Mouse (Mus musculus) granulocyte monocyte progenitor cell, adult 5-6 weeks (primary cell): ENCODE results near the gene Gm3880. TPM values are rescaled to one million over a fixed set of nuclear protein-coding genes. Genes with fewer than 3 reads are reported as not detected.
A peak's percentile ranks its signal among the peaks of the same experiment; 100 is the strongest.
"Not testable (repeated sequence)": the region's sequence is repeated elsewhere in the genome, so short reads cannot be mapped to it uniquely, and the experiment has no call there.

Source experiments
- ATAC-seq: replicated peaks from 2 replicates; pipeline ENCODE4 v1.8.0; 2016; ENCODE audit warnings: mild to moderate bottlenecking, moderate TSS enrichment, inconsistent platforms; ENCODE audit not compliant: poor library complexity, severe bottlenecking
- total RNA-seq, 2 experiments: library from RNA; stranded (forward) in 1 of 2; stranded (reverse) in 1 of 2; fragments of 200-712, 200-1000 nt in 1 of 2; fragments of >200 nt in 1 of 2; fragmentation: Nextera tagmentation in 1 of 2; gene quantifications; 2 replicates each; pipeline ENCODE4 v1.2.3; 2014 to 2017

The Gm3880 gene
- total RNA-seq (2014; fragmentation: Nextera tagmentation) = not detected in 2 replicates
- total RNA-seq (2017) = not detected in 2 replicates

GRCm38 (mm10) chrX:102686872-102687271, at the start of gene Gm3880:
Gene Gm3880, minus strand, starts transcription at chrX:102686972.
- ATAC-seq = not testable (repeated sequence)

GRCm38 (mm10) chrX:102724226-102724625, 37.5 kb upstream of the Gm3880 start:
- ATAC-seq = not testable (repeated sequence)

- ATAC-seq = not testable (repeated sequence)
These were observed 20.8 kb upstream of the Gm3880 start, which contains the start of the genes Gm9112 and Dmrtc1b for GRCm38 (mm10) chrX:102707535-102707934. Gene Gm9112, minus strand, starts transcription at chrX:102707635. Gene Dmrtc1b, plus strand, starts transcription at chrX:102707865.

DNA sequence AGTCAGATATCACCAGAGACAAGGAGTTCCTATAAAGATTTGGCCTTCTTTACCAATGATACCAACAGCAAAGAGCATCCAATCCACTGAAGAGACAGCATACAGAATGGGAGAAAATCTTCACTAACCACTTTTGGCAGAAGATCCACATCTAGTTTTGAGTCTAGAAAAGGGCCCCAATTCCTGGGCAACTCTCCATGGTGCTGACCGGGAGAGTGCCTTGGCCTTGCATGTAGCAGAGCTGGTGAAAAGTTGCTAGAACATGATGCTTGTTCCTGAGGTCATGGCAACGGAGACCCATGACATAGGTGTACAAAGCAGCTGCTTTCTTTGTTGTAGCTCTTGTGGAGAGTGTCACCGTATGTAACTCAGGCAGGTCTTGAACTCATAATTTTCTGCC, 13.9 kb upstream of the Gm3880 start:
- ATAC-seq = not testable (repeated sequence)

DNA sequence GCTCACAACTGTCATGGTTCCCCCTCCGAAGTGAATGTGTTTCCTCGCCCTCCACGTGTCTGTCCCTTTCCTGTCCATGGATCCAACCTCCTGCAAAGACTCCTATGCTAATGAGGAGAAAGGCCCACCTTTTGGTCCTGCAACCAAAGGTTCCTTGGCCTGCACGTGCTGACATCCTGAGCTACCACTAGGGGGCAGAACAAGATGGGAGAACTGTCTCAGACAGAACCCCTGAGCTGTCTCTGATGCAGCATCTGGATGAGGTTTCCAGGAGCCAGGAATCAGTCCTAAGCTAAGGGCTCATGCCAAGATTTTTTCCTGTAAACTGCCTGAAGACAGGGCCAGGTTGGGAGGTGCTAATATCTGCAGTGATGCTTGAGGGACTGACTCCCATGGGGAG, 2.5 kb upstream of the Gm3880 start:
- not testable (repeated sequence) for ATAC-seq

GRCm38 (mm10) chrX:102684706-102685105, 2.1 kb downstream of the Gm3880 start:
- ATAC-seq = not testable (repeated sequence)

DNA sequence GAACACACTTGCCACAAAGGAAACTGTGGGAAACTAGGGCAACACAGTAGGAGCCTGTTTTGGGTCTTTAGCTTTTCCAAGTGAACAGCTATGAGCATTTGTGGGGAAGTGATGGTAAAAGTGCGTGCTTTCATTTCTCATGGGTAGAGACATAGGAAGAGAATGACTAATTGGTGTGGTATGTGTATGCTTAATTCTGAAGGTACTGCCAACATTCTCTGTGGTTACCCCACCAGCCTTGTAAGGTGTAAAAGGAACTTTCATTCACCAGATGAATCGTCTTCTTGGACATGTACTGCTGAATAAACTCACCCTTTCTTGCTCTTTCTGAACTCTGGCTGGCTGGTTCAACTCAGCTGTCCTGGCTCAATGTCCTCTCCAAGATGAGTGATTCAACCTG, 20.1 kb downstream of the Gm3880 start:
- ATAC-seq = no peak

DNA sequence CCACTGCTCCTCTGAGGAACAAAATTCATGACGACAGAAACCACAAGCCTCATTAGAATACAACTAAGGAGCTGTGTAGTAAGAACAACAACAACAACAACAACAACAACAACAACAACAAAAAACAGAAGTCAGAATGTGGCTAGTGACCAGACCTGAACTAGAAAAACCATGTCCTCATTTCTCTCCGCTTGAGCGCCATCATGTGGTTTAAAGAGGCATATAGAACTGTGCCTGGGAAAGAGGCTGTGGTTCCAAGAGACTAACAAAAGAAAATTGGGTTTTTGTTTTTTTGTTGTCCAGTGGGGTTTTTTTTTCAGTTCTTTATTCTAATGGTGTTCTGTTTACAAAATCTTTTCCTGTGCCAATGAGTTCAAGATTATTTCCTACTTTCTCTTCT, 26.1 kb downstream of the Gm3880 start:
- ATAC-seq = 0 out of 2 replicates have a peak, but pooled peaks have one; percentile 37

DNA sequence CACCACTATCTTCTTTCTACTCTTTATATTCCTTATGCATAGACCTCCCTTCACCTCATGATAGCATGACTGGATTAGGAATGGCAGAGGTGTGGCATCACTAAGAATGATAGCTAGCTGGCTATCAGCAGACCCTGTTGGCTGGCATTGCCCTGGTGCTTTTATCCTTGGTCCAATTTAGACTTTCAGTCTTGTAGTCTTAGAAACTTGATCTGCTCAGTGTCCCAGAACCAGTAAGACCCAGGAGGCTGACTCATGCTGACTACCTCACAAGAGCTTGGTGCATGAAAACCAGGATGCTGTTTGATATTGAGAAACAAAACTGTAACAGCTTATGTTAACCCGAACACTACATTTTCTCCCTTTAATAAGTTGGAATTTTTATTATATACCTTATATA, 41.1 kb downstream of the Gm3880 start:
- ATAC-seq = no peak

DNA sequence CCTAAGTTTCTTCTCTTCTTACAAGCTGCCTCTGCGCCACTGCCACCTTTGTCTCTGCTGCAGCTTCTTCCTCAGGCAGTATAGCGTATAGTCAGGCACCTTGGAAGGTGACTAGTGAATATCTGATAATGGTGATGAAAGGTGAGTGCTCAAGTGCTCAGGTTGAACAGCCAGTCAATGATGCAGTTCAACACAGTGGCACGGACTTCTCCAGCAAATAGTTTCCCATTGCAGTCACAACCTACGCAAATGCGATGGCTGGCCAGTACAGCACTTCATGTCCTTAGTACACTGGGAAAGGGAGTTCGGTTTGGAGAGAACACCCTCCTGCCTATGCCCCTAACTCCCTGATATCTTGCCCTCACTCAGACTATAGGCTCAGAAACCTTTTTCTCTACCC, 41.6 kb downstream of the Gm3880 start:
- no peak for ATAC-seq

DNA sequence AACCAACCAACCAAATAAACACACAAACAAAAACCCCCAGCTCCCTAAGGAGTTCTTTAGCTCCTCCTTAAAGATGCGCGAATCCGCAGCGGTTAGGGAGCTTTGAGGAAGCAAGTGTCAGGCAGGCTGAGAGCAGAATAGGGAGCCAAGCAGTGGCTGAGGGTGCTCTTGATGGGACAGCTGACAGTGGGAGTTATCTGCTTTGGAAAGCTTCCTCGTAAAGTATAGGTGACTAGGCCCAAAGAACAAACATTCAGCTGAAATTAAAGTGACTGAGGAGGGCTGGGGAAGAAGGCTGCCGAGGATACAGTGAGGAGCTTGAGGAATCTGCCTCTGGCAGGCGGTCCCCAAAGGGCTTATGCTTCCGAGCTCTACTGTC, 42.2 kb downstream of the Gm3880 start:
- ATAC-seq = peak; percentile 82

DNA sequence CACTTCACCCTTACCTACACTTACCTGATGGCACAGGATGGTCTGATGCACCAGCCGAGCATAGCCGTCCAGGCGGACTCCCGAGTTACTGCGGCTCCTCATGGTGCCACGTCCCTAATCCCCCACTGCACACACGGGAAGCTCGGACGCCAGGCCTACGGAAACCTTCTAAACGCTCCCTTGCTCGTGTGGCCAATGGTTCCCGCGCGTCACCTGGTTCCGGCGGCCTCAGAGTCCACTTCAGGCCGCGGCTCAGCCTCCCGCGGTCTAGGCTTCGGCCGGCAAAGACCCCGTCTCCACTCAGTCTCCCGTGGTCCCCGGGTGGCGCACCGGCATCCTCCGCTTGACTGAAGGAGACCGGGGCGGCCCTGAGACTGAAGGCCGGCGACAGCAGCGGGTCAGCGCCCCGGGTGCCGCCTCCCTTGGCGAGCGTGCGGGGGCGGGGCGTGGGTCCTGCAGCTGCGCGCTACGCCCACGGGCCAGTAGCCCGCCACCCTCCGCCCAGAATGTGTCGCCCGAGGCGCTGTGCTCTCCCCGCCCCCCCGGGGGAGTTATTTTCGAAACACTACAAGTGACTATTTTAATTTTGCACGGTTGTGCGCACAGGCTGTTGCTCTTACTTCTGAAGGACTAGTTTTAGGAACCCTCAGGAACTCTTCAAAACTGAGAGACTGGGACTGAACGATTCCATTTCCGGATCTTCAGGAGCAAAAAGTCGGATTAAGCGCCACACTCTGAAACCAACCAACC, 42.8 kb downstream of the Gm3880 start, which contains the start of gene Phka1:
Gene Phka1, minus strand, starts transcription at position 424 of the 750 bp plus-strand sequence.
- peak; percentile 99 for ATAC-seq

Other genes starting within 250 kb of the Gm3880 start
- gene Hdac8, start 181.6 kb downstream of the Gm3880 start, total RNA-seq (2014; fragmentation: Nextera tagmentation) = 11.3 and 15.9 TPM in 2 replicates
- 16.0 and 17.5 TPM in 2 replicates for gene Hdac8, start 181.6 kb downstream of the Gm3880 start, total RNA-seq (2017)
- 3.7 and 3.9 TPM in 2 replicates for gene Phka1, start 42.7 kb downstream of the Gm3880 start, total RNA-seq (2014; fragmentation: Nextera tagmentation)
- 2.6 and 5.7 TPM in 2 replicates for gene Phka1, start 42.7 kb downstream of the Gm3880 start, total RNA-seq (2017)
- not detected in 2 replicates for gene Gm9112, start 20.7 kb upstream of the Gm3880 start, total RNA-seq (2014; fragmentation: Nextera tagmentation)
- gene Gm9112, start 20.7 kb upstream of the Gm3880 start, total RNA-seq (2017) = not detected in 2 replicates
- not detected in 2 replicates for gene Dmrtc1b, start 20.9 kb upstream of the Gm3880 start, total RNA-seq (2014; fragmentation: Nextera tagmentation)
- not detected in 2 replicates for gene Dmrtc1b, start 20.9 kb upstream of the Gm3880 start, total RNA-seq (2017)
- gene Dmrtc1c1, start 116.0 kb upstream of the Gm3880 start, total RNA-seq (2014; fragmentation: Nextera tagmentation) = not detected in 2 replicates
- not detected in 2 replicates for gene Dmrtc1c1, start 116.0 kb upstream of the Gm3880 start, total RNA-seq (2017)
- not detected in 2 replicates for gene Dmrtc1c2, start 167.6 kb upstream of the Gm3880 start, total RNA-seq (2014; fragmentation: Nextera tagmentation)
- not detected in 2 replicates for gene Dmrtc1c2, start 167.6 kb upstream of the Gm3880 start, total RNA-seq (2017)
- gene 1700031F05Rik, start 181.0 kb upstream of the Gm3880 start, total RNA-seq (2014; fragmentation: Nextera tagmentation) = not detected in 2 replicates
- not detected in 2 replicates for gene 1700031F05Rik, start 181.0 kb upstream of the Gm3880 start, total RNA-seq (2017)
- not detected in 2 replicates for gene Dmrtc1a, start 221.7 kb upstream of the Gm3880 start, total RNA-seq (2014; fragmentation: Nextera tagmentation)
- not detected in 2 replicates for gene Dmrtc1a, start 221.7 kb upstream of the Gm3880 start, total RNA-seq (2017)
- gene 1700011M02Rik, start 221.9 kb upstream of the Gm3880 start, total RNA-seq (2014; fragmentation: Nextera tagmentation) = not detected in 2 replicates
- not detected in 2 replicates for gene 1700011M02Rik, start 221.9 kb upstream of the Gm3880 start, total RNA-seq (2017)
- gene 1700018G05Rik, start 241.4 kb upstream of the Gm3880 start, total RNA-seq (2014; fragmentation: Nextera tagmentation) = not detected in 2 replicates
- gene 1700018G05Rik, start 241.4 kb upstream of the Gm3880 start, total RNA-seq (2017) = not detected in 2 replicates